Mouse (Mus musculus): Measurements from ENCODE around the gene Uchl5. TPM values are rescaled to one million over a fixed set of nuclear protein-coding genes. Genes with fewer than 3 reads are reported as not detected.
A peak's percentile ranks its signal among the peaks of the same experiment; 100 is the strongest.

Gene Uchl5
- 60.0 and 67.5 TPM in 2 replicates for polyA plus RNA-seq (2015; fragmentation: Nextera tagmentation; extraction: Ambion mirVana)

DNA sequence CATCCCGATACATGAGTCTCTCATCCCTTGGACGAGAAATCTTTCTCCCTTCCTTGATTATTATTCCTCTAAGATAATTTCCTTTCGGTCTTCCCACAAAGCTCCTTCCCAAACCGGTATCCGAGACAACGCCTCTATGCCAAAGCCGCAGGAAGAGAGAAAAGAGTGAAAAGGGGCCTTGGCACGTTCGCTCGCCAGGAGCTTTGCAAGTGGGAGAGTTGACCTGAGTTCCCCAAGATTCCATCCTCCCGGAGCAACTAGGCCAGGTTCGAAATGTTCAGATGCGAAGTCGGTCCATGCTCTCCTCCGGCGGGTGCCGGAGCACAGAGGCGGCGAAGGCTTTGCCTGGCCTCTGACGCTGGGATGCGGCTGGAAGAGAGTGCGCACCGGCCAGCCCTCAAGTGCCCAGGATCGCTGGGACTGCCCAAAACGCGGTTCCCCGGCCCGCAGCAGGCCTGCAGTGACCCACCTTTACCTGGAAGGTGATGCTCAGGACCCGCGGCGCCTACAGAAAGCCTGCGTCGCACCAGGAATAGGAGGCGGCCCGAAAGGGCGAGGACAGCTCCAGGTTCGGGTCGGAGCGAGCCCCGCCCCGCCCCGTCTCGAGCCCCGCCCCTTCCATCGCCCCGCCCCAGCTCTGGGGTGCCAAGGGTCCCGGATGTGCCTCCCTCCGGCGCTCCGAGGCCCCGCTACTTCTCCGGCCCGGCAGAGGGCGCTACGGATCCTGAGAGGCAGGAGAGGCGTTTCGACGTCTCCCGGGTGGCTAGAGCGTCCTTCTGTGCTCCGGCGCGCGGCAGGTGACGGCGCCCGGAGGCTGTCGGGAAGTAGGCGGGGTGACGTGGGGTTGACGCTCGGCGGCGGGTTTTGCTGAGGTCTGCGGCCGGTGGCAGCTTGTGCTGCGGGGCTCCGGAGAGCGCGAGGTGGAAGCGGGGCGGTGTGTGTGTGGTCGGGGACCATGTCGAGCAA is at the start of gene Uchl5, which contains the start of gene Trove2:
Uchl5 (plus strand) TSS at position 827 of the 966 bp plus-strand sequence.
Trove2 (minus strand) TSS at position 623 of the 966 bp plus-strand sequence.
- Histone ChIP-seq H3K36me3 (ENCODE audit: control insufficient read depth, insufficient read depth) (no peaks in the 10 kb centered on the region), H3K27me3 (ENCODE audit: control insufficient read depth, insufficient read depth, low read depth, low read length) (peaks cover 7% of the 10 kb centered on the region), H3K4me3 (ENCODE audit: low read depth, low read length) (peak within 1 kb of the TSS; percentile 98), H3K4me2 (ENCODE audit: low read depth, low read length) (peak within 1 kb of the TSS; percentile 81), H3K27ac (ENCODE audit: low read length) (peak within 1 kb of the TSS; percentile 86), H3K9me3 (replicated peaks; ENCODE audit: control insufficient read depth, low read length) (no peaks in the 10 kb centered on the region), H3K4me1 (ENCODE audit: control insufficient read depth, low read depth, low read length) (peaks cover 7% of the 10 kb centered on the region), H3K9ac (ENCODE audit: low read depth, low read length) (peak within 1 kb of the TSS; percentile 97)
- WGBS (ENCODE audit: insufficient replicate concordance), result under 1% methylated on average over 82 of the region's 84 CpGs
- peak; percentile 95 for ATAC-seq (ENCODE audit: low read depth)

DNA sequence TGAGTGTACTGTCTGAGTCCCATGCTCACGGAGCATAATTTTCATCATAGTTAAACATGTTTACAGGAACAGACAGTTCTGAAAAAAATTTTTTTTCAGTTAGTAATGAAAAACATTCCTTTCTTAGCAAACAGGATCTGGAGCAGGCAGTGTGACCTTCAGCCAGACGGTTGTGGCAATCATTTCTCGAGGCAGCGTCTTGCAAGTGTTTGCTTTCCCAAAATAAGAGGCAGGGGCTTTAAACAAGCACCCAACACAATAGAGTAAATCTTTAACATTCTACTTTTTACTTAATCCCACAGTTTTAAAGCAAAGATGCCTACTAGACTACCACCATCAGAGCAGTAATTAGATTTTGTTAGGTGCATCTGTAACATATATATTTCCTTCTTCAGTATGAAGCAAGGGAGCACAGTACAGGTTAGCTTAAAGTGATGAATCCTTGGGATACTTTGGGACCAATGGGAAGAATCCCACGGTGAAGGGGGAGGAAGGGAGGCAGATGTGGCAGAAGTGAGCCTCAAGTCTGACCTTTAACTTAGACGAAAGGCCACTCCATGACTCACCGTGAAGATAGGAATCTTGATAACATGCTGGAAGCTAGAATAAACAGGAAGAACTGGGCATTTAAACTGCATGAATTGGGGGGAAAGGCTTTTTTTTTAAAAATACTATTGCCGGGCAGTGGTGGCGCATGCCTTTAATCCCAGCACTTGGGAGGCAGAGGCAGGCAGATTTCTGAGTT is 49.2 kb upstream of the Uchl5 start:
- Histone ChIP-seq H3K36me3 (ENCODE audit: control insufficient read depth, insufficient read depth) (no peaks in the 10 kb centered on the region), H3K9ac (ENCODE audit: low read depth, low read length) (no peak overlapping the region), H3K4me2 (ENCODE audit: low read depth, low read length) (no peak overlapping the region), H3K4me3 (ENCODE audit: low read depth, low read length) (no peak overlapping the region), H3K27me3 (ENCODE audit: control insufficient read depth, insufficient read depth, low read depth, low read length) (no peaks in the 10 kb centered on the region), H3K4me1 (ENCODE audit: control insufficient read depth, low read depth, low read length) (no peaks in the 10 kb centered on the region; the same call in 1 of the 2 replicates), H3K27ac (ENCODE audit: low read length) (no peak overlapping the region), H3K9me3 (replicated peaks; ENCODE audit: control insufficient read depth, low read length) (no peaks in the 10 kb centered on the region)
- 49% methylated on average over 9 of the region's 9 CpGs for WGBS (ENCODE audit: insufficient replicate concordance)
- no peak for ATAC-seq (ENCODE audit: low read depth)

DNA sequence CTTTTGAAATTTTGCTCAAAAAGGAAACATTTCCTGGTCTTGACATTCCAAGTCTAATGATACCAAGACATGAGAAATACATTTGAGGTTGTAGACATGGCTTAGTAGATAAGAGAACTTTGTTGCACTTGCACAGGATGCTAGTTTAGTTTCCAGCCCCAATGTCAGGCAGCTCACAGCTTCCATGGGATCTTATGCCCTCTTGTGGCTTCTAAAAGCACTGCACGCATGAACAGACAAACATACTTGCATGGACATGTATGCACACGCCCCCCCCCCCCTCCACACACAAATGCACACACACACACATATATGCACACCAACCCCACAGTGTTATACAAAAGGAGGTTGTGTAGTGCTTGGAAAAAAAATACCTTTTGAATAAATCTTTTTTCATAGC is 46.2 kb upstream of the Uchl5 start:
- no peaks in the 10 kb centered on the region for H3K36me3 ChIP-seq (ENCODE audit: control insufficient read depth, insufficient read depth)
- WGBS (ENCODE audit: insufficient replicate concordance), result 59% methylated on average over 2 of the region's 2 CpGs
- ATAC-seq (ENCODE audit: low read depth), result peak; percentile 59
- no peaks in the 10 kb centered on the region for H3K9me3 ChIP-seq (replicated peaks; ENCODE audit: control insufficient read depth, low read length)
- no peaks in the 10 kb centered on the region for H3K4me1 ChIP-seq (ENCODE audit: control insufficient read depth, low read depth, low read length)
- no peak overlapping the region for H3K4me2 ChIP-seq (ENCODE audit: low read depth, low read length)
- no peak overlapping the region for H3K27ac ChIP-seq (ENCODE audit: low read length)
- H3K4me3 ChIP-seq (ENCODE audit: low read depth, low read length), result no peak overlapping the region
- no peak overlapping the region for H3K9ac ChIP-seq (ENCODE audit: low read depth, low read length)
- no peaks in the 10 kb centered on the region for H3K27me3 ChIP-seq (ENCODE audit: control insufficient read depth, insufficient read depth, low read depth, low read length)

DNA sequence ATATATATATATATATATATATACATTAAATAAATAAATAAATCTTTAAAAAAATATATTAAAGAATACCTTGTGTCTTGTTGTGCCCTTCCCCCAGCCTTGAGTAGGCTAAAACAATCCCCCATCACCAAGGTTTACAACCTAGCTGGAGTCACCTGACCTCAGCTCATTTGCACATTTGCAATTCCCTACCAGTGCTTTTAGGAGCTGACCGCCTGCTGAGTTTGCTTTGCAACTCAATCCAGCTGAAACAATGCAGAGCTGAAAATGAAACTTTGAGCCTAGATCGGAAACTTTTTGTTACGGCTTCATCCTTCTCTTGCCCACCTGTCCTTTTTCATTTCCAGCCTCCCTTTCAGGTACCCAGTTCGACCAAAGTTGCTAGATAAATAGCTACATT is 45.4 kb upstream of the Uchl5 start:
- ATAC-seq (ENCODE audit: low read depth), result no peak
- no peaks in the 10 kb centered on the region for H3K9me3 ChIP-seq (replicated peaks; ENCODE audit: control insufficient read depth, low read length)
- 59% methylated on average over 4 of the region's 4 CpGs for WGBS (ENCODE audit: insufficient replicate concordance)
- H3K27ac ChIP-seq (ENCODE audit: low read length), result no peak overlapping the region
- no peaks in the 10 kb centered on the region for H3K27me3 ChIP-seq (ENCODE audit: control insufficient read depth, insufficient read depth, low read depth, low read length)
- no peaks in the 10 kb centered on the region for H3K4me1 ChIP-seq (ENCODE audit: control insufficient read depth, low read depth, low read length)
- H3K9ac ChIP-seq (ENCODE audit: low read depth, low read length), result no peak overlapping the region
- no peaks in the 10 kb centered on the region for H3K36me3 ChIP-seq (ENCODE audit: control insufficient read depth, insufficient read depth)
- no peak overlapping the region for H3K4me2 ChIP-seq (ENCODE audit: low read depth, low read length)
- no peak overlapping the region for H3K4me3 ChIP-seq (ENCODE audit: low read depth, low read length)

DNA sequence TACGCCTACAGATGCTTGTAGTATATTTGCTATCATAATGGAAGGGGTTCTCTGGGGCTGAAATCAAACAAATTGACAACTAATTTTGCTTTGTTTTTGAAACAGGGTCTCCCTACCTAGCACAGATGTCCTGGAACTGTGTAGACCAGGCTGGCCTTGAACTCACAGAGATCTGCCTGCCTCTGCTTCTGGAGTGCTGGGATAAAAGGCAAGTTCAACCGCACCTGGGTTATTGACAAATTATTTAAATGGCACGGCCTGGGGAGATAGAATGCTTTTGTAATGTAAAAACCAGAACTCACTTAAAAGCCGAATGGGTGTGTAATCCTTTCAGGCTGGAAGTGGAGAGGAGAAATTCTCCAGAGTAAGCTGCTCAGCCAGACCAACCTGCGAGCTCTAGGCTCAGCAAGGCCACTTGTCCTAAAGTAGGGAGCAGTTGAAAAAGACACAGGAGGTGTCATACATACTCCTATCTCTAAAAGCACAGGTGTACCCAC is 43.1 kb upstream of the Uchl5 start:
- no peak overlapping the region for H3K4me2 ChIP-seq (ENCODE audit: low read depth, low read length)
- no peak for ATAC-seq (ENCODE audit: low read depth)
- H3K36me3 ChIP-seq (ENCODE audit: control insufficient read depth, insufficient read depth), result no peaks in the 10 kb centered on the region
- peaks cover 2% of the 10 kb centered on the region; the same call in 1 of the 2 replicates for H3K4me1 ChIP-seq (ENCODE audit: control insufficient read depth, low read depth, low read length)
- WGBS (ENCODE audit: insufficient replicate concordance), result 68% methylated on average over 5 of the region's 5 CpGs
- no peak overlapping the region for H3K27ac ChIP-seq (ENCODE audit: low read length)
- H3K9me3 ChIP-seq (replicated peaks; ENCODE audit: control insufficient read depth, low read length), result no peaks in the 10 kb centered on the region
- H3K4me3 ChIP-seq (ENCODE audit: low read depth, low read length), result no peak overlapping the region
- no peak overlapping the region for H3K9ac ChIP-seq (ENCODE audit: low read depth, low read length)
- no peaks in the 10 kb centered on the region for H3K27me3 ChIP-seq (ENCODE audit: control insufficient read depth, insufficient read depth, low read depth, low read length)

DNA sequence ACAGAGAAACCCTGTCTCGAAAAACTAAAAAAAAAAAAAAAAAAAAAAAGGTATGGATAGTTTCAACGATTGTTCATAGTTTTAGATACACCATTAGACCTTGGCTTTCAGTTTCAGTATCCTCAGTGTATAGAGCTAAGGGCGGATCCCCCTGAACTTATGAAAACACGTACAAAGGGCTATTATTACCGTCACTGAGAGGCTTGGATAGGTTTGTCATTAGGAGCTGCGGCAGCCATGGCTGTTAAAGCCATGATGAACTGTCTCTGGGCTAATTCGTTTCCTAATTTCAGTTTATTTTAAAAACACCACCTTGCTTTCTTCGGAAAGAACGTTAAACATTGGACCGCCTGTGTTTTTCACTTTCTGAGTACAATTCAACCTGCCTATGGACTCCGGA is 38.3 kb upstream of the Uchl5 start:
- ATAC-seq (ENCODE audit: low read depth), result no peak

DNA sequence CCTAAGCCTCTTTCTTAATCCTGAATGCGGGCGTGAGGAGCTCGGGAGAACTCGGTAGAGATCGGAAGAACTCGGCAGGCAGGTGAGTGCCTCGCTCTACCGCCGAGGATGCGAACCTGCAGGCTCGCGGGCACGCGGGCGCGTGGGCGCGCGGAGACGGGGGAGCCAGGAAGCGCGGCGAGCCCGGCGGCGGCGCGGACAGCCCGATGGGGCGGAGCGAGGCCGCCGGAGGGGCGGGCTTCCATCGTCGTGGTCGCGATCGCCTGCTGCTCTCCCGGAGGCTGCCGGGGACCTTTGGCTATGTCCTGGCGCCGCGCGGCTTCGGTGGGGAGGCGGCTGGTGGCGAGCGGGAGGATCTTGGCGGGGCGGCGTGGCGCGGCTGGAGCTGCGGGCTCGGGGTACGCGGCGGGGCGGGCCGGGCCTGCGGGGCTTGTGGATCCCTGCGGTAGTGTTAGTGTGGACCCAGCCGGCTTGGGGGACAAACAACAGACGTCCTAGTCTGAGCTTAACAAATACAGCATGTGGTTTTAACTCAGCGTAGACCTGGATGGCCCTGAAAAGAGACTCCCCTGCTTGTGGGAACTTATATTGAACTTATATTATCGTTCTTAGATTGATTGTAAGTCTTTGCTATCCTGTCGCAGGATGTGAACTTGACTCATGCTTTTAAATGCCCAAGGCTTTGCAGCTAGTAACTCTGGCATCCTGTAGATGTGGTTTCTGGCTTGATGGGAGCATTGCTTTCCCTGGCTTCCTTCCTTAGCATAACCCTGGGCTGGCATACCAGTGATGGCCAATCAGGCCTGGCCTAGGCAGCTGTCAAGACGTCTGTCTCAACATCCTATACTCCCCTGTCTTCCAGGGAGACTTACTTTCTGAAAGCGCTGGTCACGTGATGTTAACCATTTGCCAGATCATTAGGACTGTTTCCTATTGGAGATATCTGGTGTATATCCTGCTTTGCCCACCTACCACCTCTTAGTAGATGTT is 37.4 kb upstream of the Uchl5 start:
- ATAC-seq (ENCODE audit: low read depth), result peak; percentile 94
- WGBS (ENCODE audit: insufficient replicate concordance), result under 1% methylated on average over 64 of the region's 71 CpGs
- H3K9ac ChIP-seq (ENCODE audit: low read depth, low read length), result peak overlapping the region; percentile 89

More for the DNA sequence above, 38.3 kb upstream of the Uchl5 start:
- no peaks in the 10 kb centered on the region for H3K9me3 ChIP-seq (replicated peaks; ENCODE audit: control insufficient read depth, low read length)
- H3K4me1 ChIP-seq (ENCODE audit: control insufficient read depth, low read depth, low read length), result peaks cover 14% of the 10 kb centered on the region
- no peaks in the 10 kb centered on the region for H3K27me3 ChIP-seq (ENCODE audit: control insufficient read depth, insufficient read depth, low read depth, low read length)
- peak overlapping the region; percentile 93; the same call in 1 of the 2 replicates for H3K27ac ChIP-seq (ENCODE audit: low read length)
- 20% methylated on average over 11 of the region's 11 CpGs for WGBS (ENCODE audit: insufficient replicate concordance)
- H3K9ac ChIP-seq (ENCODE audit: low read depth, low read length), result peak overlapping the region; percentile 89
- peak overlapping the region; percentile 96 for H3K4me2 ChIP-seq (ENCODE audit: low read depth, low read length)
- H3K4me3 ChIP-seq (ENCODE audit: low read depth, low read length), result peak overlapping the region; percentile 86
- H3K36me3 ChIP-seq (ENCODE audit: control insufficient read depth, insufficient read depth), result no peaks in the 10 kb centered on the region; the same call in 1 of the 2 replicates

DNA sequence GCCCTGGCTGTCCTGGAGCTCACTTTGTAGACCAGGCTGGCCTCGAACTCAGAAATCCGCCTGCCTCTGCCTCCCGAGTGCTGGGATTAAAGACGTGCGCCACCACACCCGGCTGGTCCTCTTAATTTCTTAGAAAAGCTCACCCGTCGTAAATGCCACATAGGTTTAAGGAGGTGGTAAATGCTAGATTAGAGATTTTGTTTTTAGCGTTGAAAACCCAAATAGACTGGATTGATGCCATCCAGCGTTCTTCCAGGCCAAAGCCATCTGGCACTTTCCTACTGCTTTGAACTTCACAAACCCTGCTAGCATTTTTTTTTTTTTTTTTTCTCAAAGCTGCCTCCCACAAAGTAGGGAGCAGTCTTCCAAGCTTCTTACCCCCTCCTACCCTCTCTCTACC is 36.5 kb upstream of the Uchl5 start:
- Histone ChIP-seq H3K27ac (ENCODE audit: low read length) (no peak overlapping the region), H3K9ac (ENCODE audit: low read depth, low read length) (no peak overlapping the region), H3K4me2 (ENCODE audit: low read depth, low read length) (peak overlapping the region; percentile 96), H3K36me3 (ENCODE audit: control insufficient read depth, insufficient read depth) (no peaks in the 10 kb centered on the region; the same call in 1 of the 2 replicates), H3K4me3 (ENCODE audit: low read depth, low read length) (peak overlapping the region; percentile 86), H3K27me3 (ENCODE audit: control insufficient read depth, insufficient read depth, low read depth, low read length) (no peaks in the 10 kb centered on the region), H3K9me3 (replicated peaks; ENCODE audit: control insufficient read depth, low read length) (no peaks in the 10 kb centered on the region), H3K4me1 (ENCODE audit: control insufficient read depth, low read depth, low read length) (peaks cover 19% of the 10 kb centered on the region)
- no peak for ATAC-seq (ENCODE audit: low read depth)
- WGBS (ENCODE audit: insufficient replicate concordance), result 74% methylated on average over 10 of the region's 10 CpGs

More for the DNA sequence above, 37.4 kb upstream of the Uchl5 start:
- peak overlapping the region; percentile 93 for H3K27ac ChIP-seq (ENCODE audit: low read length)
- H3K4me3 ChIP-seq (ENCODE audit: low read depth, low read length), result peak overlapping the region; percentile 86
- peak overlapping the region; percentile 96 for H3K4me2 ChIP-seq (ENCODE audit: low read depth, low read length)
- H3K27me3 ChIP-seq (ENCODE audit: control insufficient read depth, insufficient read depth, low read depth, low read length), result no peaks in the 10 kb centered on the region
- H3K36me3 ChIP-seq (ENCODE audit: control insufficient read depth, insufficient read depth), result no peaks in the 10 kb centered on the region; the same call in 1 of the 2 replicates
- no peaks in the 10 kb centered on the region for H3K9me3 ChIP-seq (replicated peaks; ENCODE audit: control insufficient read depth, low read length)
- peaks cover 19% of the 10 kb centered on the region for H3K4me1 ChIP-seq (ENCODE audit: control insufficient read depth, low read depth, low read length)

Measured in liver, embryonic 16.5 days (tissue).